Mouse (Mus musculus) spleen, adult 18-20 months (tissue): Measurements from ENCODE around the gene Ankrd33b.

ENCODE experiments used
- DNase-seq, 2 experiments: peaks; one replicate each; pipeline ENCODE4 v3.0.0; 2022; ENCODE audit warnings: mixed read lengths in 2 of 2

Ankrd33b gene

DNA sequence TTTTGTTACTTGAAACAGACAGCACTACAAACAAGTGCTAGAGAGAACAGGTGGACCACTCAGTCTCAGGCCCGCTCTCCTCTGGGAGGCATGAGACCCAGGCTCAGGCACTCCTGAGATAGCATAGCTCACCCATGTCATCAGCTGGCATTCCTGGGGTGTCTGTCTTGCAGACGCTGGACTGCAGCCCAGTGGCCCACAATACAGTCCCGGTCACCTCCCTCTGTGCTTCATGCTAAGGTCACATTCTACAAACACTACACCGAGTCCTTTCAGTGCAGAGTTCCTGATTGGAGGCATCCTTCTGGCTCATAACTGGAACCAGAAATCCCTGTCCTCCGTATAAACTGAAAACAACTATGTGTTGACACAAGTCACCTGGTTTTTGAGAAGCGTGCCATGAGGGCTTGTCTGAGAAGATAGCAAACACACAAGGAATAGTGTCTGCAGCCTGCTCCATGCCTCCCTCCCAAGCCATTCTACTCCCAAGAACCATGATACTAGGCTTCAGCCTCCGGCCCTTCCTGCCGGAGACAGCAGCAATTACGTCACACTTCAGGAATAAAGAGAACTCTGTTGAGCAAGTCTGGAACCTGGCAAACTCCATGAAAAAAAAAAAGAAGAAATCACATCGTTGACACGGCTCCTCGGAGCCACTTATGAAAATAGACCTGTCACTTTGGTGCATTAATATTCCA lies 65.1 kb downstream of the Ankrd33b start:
- DNase-seq, result no peak

DNA sequence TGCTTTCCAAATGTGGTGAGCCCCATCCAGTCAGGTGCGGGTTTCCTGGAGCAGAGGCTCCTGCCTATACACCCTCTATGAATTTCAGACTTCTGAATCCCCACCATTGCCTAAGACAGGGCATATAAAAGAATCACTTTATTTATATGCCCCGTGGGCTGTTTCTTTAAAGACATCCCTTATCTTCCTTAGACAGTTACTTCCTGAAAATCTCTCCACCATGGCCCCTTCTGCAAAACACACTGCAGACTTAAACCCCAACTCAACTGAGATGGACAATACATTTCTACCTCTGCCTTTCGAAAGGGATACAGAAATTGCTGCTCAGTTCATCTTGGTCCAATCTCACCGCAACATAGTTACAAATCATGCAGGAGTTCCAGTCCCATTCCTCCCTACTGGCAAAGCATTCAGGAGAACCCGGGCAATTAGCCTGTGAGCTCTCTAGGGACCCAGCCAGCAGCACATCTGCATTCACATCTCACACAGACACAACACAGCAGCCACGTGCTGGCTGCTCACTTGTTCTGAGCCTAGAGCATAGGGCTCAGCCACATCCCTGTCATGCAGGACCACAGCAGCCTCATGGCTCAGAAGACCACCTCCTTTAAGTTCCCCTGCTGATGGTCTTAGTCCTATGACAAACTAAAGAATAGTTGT lies 68.1 kb downstream of the Ankrd33b start:
- no peak for DNase-seq

DNA sequence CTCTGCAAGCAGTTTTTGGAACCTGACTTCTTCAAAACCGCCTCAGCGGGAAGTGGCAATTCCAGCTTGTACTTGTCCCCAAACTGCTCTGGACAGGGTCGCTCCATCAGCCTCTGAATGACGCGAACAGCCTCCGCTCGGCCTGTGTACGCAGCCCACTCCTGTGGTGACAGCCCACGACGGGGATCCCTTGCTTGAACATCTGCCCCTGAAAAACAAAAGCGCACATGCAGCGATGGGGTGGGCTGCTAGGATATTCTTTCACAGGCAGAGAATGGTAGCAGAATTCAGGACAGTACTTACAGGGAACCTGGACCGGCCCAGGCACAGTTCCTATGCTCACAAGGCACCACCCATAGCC lies 69.8 kb downstream of the Ankrd33b start:
- DNase-seq, result no peak

DNA sequence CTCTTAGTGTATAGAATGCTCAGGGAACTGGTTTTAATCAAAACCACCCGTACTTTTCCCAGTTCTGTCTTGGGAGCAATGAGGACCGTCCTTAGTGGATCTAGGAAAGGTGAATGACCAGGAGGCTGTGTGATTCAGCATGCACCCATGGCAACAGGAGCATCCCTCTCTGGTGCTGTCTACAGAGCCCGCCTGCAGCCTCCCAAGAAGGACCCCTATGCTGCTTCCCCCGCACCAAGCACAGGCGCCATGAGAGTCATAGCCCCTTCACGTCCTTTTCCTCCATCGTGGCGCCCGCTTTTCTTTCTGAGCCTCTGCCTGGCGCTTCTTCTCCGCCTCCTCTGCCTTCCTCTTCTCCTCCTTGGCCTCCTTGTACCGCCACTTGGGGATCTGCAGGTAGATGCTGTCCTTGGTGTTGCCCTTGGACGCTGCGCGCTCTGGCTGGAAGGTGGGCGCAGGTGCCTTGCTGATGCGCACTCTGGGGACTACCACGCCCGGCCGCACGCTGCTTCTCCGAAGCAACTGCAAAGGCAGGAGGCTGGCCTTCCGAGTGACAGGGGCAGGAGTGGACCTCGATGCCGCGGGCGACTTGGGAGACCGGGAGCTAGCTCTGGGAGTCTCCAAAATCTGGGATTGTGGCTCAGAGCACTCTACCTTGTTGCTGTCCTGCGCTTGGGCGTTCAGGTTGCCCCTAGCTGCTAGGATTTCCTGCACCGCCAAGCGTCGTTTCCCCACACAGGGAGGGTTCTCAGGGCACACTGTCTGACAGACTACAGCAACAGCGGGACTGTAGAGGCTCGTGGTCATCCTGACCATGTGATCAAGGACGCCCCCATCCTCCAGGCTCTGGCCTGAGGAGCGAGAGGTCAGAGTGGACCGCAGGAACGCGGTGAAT lies 70.4 kb downstream of the Ankrd33b start:
- no peak for DNase-seq

DNA sequence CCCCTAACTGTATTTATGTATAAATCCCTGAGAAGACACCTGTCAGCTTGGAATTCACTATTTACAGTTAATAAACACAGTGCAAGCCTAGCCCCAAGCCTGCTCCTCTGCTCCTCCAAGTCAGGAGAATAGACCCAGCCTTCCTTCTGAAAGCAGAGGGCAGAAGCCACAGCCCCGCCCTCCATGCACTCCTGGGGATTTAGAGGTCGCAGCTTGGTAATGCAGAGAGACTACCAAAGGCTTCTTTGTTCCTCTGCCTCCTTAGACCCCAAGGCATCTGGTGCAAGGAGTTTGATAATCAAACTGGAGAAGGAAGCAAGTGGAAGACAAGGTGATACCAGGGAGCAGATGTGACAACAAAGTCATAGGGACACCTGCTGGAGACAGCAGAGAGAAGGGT lies 73.2 kb downstream of the Ankrd33b start:
- no peak for DNase-seq

DNA sequence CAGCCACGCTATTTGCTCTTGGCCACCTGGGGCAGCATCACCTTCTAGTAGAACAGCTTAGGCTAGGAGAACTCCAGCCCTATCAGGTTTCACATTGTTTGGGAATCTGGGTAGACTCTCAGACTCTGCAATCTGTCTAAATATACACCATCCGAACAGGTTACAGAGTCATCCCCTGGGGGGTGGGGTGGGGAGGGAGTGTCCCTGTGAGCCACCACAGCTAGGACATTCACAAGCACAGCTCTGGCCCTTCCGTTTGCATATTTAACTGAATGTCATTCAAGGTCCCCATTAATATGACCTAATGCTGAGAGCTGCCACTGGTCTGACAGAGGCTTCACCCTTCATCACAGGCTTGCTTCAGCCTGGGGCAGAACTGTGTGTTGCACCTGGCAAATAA lies 74.9 kb downstream of the Ankrd33b start:
- DNase-seq, result no peak

DNA sequence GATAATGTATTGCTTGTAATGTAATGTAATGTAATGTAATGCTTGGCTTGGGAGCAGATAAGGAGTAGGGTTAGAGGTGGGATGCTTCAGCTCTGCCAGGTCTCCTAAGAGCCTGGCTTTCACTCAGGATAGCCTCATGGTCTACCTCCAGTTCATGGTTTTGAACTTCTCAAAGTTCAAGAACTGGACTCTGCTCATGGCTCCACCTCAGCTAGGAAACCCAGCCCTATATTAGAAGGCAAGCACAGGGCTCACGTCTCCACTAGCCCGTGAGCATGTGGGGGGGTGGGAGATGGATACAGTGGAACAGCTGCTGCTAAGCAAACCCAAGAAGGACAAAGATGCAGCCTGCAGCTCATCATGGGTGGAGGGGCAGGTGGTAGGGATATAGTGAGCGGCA lies 81.8 kb downstream of the Ankrd33b start:
- no peak for DNase-seq

DNA sequence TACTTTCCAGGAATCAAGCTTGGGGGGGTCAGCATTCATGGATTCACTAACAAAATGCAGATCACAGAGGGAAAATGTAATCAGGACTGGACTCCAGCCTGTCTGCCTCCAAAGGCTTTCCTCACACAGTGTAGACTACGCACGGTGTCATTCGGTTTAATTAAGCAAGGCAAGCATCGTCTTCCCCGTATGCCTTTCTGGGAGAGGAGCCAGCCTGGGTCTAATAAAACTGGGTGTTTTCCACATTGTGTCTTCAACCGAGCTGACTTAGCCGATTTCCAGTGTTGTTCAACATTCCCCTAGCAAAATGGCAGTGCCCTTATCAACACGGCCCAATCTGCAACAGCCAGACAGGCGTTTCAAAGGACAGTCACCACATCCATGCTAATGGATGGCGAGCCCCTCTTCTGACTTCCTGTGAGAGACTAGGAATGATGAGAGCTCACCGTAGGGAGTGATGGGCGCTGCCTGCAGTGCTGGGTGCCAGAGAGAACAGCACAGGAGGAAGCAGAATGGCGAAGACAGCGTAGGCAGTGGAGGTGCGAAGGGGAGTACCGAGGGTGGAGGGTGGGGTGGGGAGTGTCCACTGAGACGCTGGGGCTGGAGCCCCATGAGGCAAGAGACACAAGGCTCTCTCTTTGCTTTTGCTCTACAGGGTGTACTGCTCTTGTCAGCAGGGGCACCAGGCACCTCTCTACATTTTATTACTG lies 82.4 kb downstream of the Ankrd33b start:
- DNase-seq, result no peak

DNA sequence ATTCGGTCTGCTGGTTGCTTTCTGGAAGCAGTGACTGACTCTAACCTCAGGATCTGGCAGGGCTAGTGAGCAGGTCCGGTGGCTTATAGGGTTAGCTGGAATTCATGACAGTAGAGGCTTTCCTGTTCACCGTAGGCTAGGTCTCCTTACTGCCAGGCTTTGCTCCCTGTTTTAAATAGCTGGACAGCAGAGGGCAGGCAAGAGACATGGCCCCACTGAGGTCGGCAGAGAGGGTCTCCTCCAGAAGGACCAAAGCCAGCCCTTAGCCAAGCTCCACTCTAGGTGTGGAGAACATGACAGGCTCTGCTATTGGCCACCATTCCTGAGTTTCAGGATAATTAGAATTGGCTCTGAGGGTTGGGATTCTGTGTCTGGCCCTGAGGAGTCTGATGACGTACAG lies 83.4 kb downstream of the Ankrd33b start:
- no peak for DNase-seq

DNA sequence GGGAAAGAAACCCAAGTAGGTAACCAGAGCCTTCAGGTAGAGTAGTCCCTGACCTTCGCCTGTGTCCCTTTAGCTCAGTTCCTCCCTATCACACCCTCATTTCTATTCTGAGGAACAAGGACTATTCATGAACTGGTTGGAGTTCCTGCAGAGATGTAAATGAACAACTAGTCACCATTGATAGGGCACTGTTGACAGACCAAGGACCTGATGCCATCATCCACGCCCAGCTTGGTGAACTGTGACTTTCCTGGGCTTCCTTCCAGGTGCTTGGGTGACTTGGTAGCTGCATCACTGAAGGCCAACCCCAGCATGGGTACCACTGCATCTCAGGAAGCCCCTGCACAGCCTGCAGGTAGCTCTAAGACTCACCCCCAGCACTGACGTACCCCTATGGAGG lies 85.2 kb downstream of the Ankrd33b start:
- no peak for DNase-seq

DNA sequence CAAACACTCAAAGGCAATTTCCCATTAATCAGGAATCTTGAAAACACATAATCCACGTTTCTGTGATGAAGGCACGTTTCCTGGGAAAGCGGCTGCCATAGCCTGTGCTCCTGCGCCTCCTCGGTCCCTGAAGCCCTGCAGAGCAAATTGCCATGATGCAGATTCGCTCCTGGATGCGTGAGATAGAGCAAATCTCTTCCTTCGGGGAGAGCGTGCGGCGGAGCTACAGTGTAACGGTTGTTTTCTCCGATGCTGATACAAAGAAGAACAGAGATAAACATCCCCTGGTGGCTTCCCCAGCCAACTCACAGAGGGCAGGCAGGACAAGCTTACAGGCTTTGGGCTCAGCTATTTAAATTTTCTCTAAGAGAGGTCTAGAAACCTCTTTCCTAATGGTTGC lies 85.7 kb downstream of the Ankrd33b start:
- no peak for DNase-seq

DNA sequence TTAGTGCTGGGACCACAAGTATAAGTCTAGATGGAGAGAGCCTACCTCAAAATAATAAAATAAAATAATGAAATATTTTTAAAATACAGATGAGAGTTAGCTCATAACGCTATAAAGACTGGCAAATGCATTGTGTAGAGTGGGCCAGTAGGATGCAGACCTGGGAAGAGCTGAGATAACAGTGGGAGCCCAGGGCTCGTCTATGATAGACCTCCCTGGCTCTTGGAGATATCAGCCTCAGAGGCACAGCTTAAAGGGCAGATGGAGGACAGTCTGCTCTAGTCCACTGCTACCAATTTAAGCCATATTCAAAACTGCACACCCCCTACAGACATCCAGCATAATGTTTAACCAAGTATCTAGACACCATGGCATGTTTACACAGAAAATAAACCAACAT lies 86.8 kb downstream of the Ankrd33b start:
- no peak for DNase-seq

DNA sequence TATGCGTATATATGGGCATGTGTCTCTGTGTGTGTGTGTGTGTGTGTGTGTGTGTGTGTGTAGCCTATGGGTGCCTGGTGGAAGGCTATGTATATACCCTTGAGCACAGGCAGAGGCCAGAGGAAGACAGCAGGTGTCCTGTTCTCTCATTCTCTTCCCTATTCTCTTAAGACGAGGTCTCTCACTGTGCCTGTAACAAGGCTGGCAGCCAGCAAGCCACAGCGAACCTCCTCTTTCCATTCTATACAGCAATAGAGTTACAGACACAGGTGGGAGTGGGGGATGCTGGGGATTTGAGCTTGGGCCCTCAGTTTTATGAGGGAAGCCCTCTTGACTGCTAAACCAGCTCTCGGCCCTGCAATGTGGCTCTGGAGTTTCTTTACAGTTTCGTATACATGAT lies 87.5 kb downstream of the Ankrd33b start:
- no peak for DNase-seq

DNA sequence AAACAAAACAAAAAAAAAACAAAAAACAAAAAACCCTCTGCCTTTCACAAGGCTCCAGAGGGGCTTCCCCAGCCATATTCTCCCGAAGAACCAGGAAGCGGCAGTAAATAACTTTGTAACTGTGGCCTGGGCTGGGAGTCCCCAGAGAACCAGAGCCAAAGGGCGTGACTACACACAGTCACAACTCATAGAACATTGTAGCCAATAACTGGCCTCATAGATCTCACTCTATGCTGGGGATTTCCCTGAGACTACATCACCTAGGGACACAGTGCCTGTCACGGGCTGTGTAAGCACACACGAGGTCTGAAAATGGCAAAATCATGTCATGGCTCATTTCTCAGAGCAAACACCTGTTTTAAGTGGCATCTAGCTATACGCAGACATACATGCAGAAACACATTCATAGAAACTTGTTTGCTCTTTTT lies 87.9 kb downstream of the Ankrd33b start:
- DNase-seq, result peak; percentile 18 to 32

DNA sequence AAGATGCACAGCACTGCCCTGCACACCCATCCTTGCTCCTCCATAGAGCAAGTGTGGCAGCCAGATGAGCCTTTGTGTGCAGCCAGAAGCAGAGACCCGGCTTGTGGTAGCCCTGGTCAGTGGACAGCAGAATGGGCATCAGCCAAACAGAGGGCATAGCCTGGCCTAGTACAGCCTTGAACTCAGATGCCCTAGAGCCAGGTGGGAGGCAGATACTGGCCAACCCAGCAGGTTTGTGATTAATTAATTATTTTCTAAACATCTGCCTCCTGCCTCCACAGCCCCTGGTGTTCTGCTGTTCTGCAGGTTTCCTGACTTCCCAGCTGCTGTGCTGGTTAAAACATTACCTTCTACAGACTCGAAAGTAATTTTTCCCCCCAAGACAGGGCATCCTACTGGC lies 88.4 kb downstream of the Ankrd33b start:
- DNase-seq, result no peak

DNA sequence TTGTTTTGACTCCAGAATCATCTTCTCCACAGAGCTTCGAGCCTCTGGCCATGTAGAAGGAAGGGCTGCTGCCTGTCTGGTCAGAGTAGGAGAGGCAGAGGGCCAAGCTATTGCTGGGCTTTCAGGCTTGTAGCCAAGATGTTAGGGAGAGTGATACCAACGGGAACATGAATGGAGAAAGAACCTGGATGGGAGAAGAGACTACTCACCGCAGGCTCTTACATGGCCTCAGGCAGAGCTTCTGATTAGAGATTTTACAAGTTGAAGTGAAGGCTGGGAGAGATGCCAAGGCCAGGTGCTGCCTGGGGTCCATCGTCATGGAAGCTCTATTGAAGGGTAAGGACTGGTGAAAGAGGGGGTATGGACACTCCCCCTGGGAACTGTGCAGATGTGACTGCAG lies 89.4 kb downstream of the Ankrd33b start:
- DNase-seq, result no peak

DNA sequence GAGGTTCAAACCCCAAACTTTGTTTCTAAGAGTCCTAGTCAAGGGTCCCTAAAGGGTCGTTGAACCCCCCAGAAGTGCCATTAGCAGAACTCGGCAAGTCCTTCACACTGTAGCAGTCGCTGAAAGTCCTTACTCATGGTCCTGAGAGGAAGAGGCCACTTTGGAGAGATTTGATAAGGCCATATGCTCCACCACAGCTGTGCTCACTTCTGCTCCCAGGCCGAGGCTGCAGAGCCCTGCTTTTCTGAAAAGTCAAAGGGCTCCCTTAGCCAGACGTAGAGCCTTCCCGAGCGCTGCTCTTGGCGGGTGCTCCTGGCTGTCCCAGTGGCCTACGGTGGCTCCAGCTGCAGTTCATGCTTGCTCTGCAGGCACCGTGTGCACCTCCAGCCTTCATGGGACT lies 94.0 kb downstream of the Ankrd33b start:
- no peak for DNase-seq

DNA sequence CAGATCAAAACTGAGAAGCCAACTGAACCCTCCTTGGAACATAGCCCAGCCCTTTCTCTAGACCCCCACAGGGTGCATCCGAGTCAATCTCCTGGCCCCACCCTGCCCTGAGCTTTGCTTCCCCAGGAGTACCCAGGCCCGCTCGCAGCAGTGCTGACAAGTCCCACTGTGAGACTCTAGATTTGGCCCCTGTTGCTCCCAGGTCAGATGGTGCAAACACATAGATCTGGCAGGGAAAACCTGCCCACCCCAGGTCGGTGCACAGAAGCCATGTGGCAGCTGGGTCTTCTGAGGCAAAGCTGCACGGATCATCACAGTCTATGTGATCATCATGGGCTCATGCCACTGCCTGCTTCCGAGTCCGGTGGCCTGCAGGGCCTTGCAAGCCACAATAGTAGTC lies 94.8 kb downstream of the Ankrd33b start:
- no peak for DNase-seq

DNA sequence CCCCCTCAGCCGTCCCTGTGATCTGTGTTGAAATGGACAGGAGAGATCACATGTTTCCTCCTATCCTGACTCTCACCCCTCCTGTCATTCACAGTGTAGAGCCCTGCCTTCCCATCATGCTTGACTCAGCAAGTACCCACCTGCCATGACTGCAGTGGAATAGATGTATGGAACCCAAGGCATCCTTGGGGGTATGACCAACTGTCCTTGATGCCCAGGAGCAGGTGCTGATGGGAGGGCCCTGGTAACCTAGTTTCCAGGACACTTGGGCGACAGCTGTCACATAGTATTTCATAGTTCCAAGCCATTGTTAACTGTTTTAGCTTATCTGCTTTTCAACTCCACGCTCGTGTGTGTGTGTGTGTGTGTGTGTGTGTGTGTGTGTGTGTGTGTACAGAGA lies 98.0 kb downstream of the Ankrd33b start:
- DNase-seq, result no peak

DNA sequence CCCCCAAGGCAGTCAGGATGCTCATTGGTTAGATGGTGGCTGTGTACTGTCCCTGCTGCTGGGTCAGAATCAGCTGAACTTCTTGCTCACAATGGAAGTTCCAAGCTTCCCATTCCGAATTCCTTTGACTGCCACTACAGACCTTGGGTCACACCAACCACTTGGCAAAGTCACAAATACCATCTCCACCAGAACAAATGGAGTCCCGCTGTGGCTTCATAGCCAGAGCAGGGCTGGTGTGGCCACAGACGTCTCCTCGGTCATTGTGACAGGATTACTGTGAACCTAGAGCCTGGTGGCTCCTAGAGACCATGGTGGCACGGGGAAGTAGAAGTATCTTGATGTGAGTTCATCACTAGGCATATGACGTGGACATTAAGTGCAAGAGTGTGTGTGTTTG lies 99.4 kb downstream of the Ankrd33b start:
- no peak for DNase-seq

DNA sequence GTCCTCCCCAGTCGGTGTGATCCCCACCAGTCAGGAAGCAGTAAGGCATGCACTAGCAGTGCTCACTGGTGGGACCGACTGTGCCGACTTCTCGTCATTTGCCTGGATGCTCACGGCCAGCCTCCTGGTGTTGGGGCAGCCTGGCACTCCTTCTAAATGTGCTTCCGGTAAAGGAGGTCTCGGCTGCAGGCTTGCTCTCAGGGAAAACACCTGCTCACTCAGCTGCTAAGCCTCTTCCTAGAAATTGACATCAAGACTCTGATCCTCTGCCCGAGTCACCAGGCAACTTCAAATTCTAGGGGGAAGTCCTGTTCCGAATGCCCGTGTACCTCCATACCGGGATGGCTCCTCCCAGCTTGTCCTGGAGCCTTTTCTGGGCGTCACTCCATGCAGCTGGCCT lies 101.7 kb downstream of the Ankrd33b start:
- DNase-seq, result no peak

DNA sequence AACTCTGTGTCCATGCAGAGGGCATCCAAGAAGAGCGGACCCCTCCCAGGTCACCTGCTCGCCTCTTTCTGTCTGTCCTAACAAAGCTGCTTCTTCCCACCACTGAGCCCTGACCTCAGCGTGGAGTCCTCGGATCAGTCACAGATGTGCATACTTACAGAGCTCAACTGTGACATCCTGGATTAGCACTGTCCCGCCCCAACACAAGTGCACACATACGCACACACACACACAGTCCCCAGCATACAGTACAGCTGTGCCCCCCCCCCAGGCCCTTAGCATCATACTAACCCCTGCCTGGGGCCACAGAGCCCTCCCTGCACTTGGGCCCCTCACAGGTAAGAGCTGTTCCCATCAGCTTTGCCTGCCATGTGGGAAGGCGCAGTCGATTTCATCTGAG lies 102.1 kb downstream of the Ankrd33b start:
- DNase-seq, result no peak

DNA sequence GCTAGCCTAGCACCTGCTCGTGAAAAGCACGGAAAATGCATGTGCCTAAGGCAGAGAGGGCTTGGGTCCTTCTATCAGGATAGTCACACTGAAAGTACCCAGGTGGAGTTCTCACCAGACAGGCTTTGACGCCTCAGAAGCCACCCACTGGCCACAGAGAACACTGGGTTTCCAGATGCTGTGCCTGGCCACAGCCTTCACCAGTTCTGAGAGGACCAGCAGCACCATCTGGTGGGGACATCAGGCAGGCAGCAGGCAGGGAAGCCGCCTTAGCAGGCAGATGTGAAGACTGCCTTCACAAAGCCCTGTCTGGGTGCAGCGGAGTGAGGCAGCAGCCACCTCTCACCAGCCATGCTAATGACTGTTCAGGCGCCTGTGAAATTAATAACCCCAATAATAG lies 102.7 kb downstream of the Ankrd33b start:
- peak; percentile 35 to 56 for DNase-seq
